Mouse (Mus musculus) monocyte, adult 2 months (primary cell): ENCODE results near the gene Gm29427.

Source experiments
- DNase-seq, 2 experiments: peaks; one replicate each; pipeline ENCODE4 v3.0.0; 2022; ENCODE audit warnings: low spot score in 2 of 2, low read depth in 1 of 2

Gm29427 gene

GRCm38 (mm10) chr1:130732706-130733658 is 17.4 kb upstream of the Gm29427 start:
- DNase-seq, result no peak

GRCm38 (mm10) chr1:130731741-130732337 is 16.2 kb upstream of the Gm29427 start, which contains the start of gene AA986860:
AA986860 (plus strand) TSS chr1:130731976.
- DNase-seq, result no peak

- no peak for DNase-seq
Observed at GRCm38 (mm10) chr1:130729153-130729552, 13.6 kb upstream of the Gm29427 start, which contains the start of gene Pfkfb2. Pfkfb2 (minus strand) TSS chr1:130729253.

- no peak for DNase-seq
Observed at GRCm38 (mm10) chr1:130728708-130729107, 13.1 kb upstream of the Gm29427 start.

GRCm38 (mm10) chr1:130728070-130728469 is 12.5 kb upstream of the Gm29427 start:
- no peak for DNase-seq

GRCm38 (mm10) chr1:130726396-130726795 is 10.8 kb upstream of the Gm29427 start:
- DNase-seq, result no peak

GRCm38 (mm10) chr1:130724206-130724605 is 8.6 kb upstream of the Gm29427 start:
- DNase-seq, result no peak

GRCm38 (mm10) chr1:130717291-130717871 is 1.8 kb upstream of the Gm29427 start, which contains the start of gene Yod1:
Yod1 (plus strand) TSS chr1:130717327.
- peak; percentile 59 to 84 for DNase-seq

- DNase-seq, result no peak
Observed at GRCm38 (mm10) chr1:130716513-130717290, 1.1 kb upstream of the Gm29427 start.

GRCm38 (mm10) chr1:130716218-130716512 is 566 bp upstream of the Gm29427 start:
- no peak for DNase-seq

GRCm38 (mm10) chr1:130714046-130714445 is 1.6 kb downstream of the Gm29427 start:
- DNase-seq, result no peak

GRCm38 (mm10) chr1:130710283-130711080 is 5.1 kb downstream of the Gm29427 start:
- DNase-seq, result no peak

- no peak for DNase-seq
Observed at GRCm38 (mm10) chr1:130703613-130704012, 12.0 kb downstream of the Gm29427 start.

GRCm38 (mm10) chr1:130701976-130702375 is 13.6 kb downstream of the Gm29427 start:
- no peak for DNase-seq

- DNase-seq, result no peak
Observed at GRCm38 (mm10) chr1:130699937-130700633, 15.5 kb downstream of the Gm29427 start.

GRCm38 (mm10) chr1:130698601-130699000 is 17.0 kb downstream of the Gm29427 start:
- no peak for DNase-seq

GRCm38 (mm10) chr1:130683905-130684304 is 31.7 kb downstream of the Gm29427 start:
- DNase-seq, result no peak

GRCm38 (mm10) chr1:130681656-130682413 is 33.8 kb downstream of the Gm29427 start:
- no peak for DNase-seq

GRCm38 (mm10) chr1:130681075-130681474 is 34.5 kb downstream of the Gm29427 start:
- no peak for DNase-seq
